Mouse (Mus musculus) testis, adult 2 months (tissue): ENCODE data around the gene Hist1h2bb.

Experiments used
- CTCF ChIP-seq: fragments of 200-500 bp; IDR thresholded peaks from 2 replicates; pipeline ENCODE4 v1.5.1; 2012; ENCODE audit warnings: low read depth, mild to moderate bottlenecking, inconsistent platforms, low read length, moderate library complexity; ENCODE audit not compliant: control insufficient read depth, insufficient read depth, insufficient replicate concordance
- POLR2A ChIP-seq: fragments of 200-500 bp; IDR thresholded peaks from 2 replicates; pipeline ENCODE4 v1.6.1; 2012; ENCODE audit warnings: low read depth, mild to moderate bottlenecking, inconsistent platforms, low read length, moderate library complexity; ENCODE audit not compliant: control insufficient read depth

GRCm38 (mm10) chr13:23709714-23710373, 36.7 kb upstream of the Hist1h2bb start:
- TF ChIP-seq CTCF (no peak), POLR2A (no peak)
